Mouse (Mus musculus) megakaryocyte, adult 5-6 weeks (primary cell): ENCODE results near the gene Slirp. TPM values are rescaled to one million over a fixed set of nuclear protein-coding genes. Genes with fewer than 3 reads are reported as not detected.
"Not testable (repeated sequence)": the region's sequence is repeated elsewhere in the genome, so short reads cannot be mapped to it uniquely, and the experiment has no call there.

ENCODE experiments used
- ATAC-seq: 2 replicates; pipeline ENCODE4 v1.8.0; 2016; ENCODE audit warnings: mild to moderate bottlenecking, inconsistent platforms; ENCODE audit not compliant: poor library complexity, severe bottlenecking
- total RNA-seq, 2 experiments: library from RNA; stranded (forward) in 1 of 2; stranded (reverse) in 1 of 2; fragments of 153-499, 151-499 nt in 1 of 2; fragments of 221-1000, 200-1000 nt in 1 of 2; gene quantifications; 2 replicates each; pipeline versions ENCODE4 v1.2.3 to v1.2.4; 2015 to 2017

The Slirp gene
- total RNA-seq, 2 experiments from 2014 or later: 34.3 to 74.3 TPM

- no peak for ATAC-seq
Observed at GRCm38 (mm10) chr12:87428295-87428694, 15.4 kb upstream of the Slirp start.

- no peak for ATAC-seq
Observed at GRCm38 (mm10) chr12:87428885-87429284, 14.8 kb upstream of the Slirp start.

- no peak for ATAC-seq
Observed at GRCm38 (mm10) chr12:87442177-87443114, 1.2 kb upstream of the Slirp start.

- peak; percentile 68 for ATAC-seq
Observed at GRCm38 (mm10) chr12:87443115-87443699, 489 bp upstream of the Slirp start.

- no peak for ATAC-seq
Observed at GRCm38 (mm10) chr12:87444211-87444610, 515 bp downstream of the Slirp start.

GRCm38 (mm10) chr12:87449456-87449855 is 5.8 kb downstream of the Slirp start:
- ATAC-seq: no peak

- ATAC-seq: no peak
Observed at GRCm38 (mm10) chr12:87464678-87465297, 21.1 kb downstream of the Slirp start.

- 0 out of 2 replicates have a peak, but pooled peaks have one; percentile 19 for ATAC-seq
Observed at GRCm38 (mm10) chr12:87470263-87471136, 26.8 kb downstream of the Slirp start.

GRCm38 (mm10) chr12:87471421-87471963 is 27.8 kb downstream of the Slirp start:
- ATAC-seq: no peak

- ATAC-seq: peak; percentile 91
Observed at GRCm38 (mm10) chr12:87471964-87472786, 28.5 kb downstream of the Slirp start, which contains the start of gene Snw1. TSS of gene Snw1 (minus strand) at chr12:87472274.

- no peak for ATAC-seq
Observed at GRCm38 (mm10) chr12:87474756-87475155, 31.1 kb downstream of the Slirp start.

GRCm38 (mm10) chr12:87482482-87482881 is 38.8 kb downstream of the Slirp start:
- ATAC-seq: not testable (repeated sequence)

- peak; percentile 51 for ATAC-seq
Observed at GRCm38 (mm10) chr12:87488683-87489082, 45.0 kb downstream of the Slirp start.

- not testable (repeated sequence) for ATAC-seq
Observed at GRCm38 (mm10) chr12:87494421-87494820, 50.7 kb downstream of the Slirp start, which contains the start of gene Gm5788. TSS of gene Gm5788 (plus strand) at chr12:87494721.

Other genes with a start within 250 kb of the Slirp start
- 0.18 and 0.22 TPM in 2 replicates for gene Samd15, start 244.2 kb upstream of the Slirp start, total RNA-seq (2015)
- 0.11 and 1.2 TPM in 2 replicates for gene Samd15, start 244.2 kb upstream of the Slirp start, total RNA-seq (2017)
- gene Tmed8, start 243.4 kb upstream of the Slirp start, total RNA-seq (2015): 7.1 and 7.9 TPM in 2 replicates
- 8.7 and 10.8 TPM in 2 replicates for gene Tmed8, start 243.4 kb upstream of the Slirp start, total RNA-seq (2017)
- gene Noxred1, start 205.2 kb upstream of the Slirp start, total RNA-seq (2015): 0.87 and 1.9 TPM in 2 replicates
- gene Noxred1, start 205.2 kb upstream of the Slirp start, total RNA-seq (2017): 0.45 and 0.81 TPM in 2 replicates
- gene Vipas39, start 177.6 kb upstream of the Slirp start, total RNA-seq (2015): 29.3 and 38.2 TPM in 2 replicates
- 26.4 and 30.9 TPM in 2 replicates for gene Vipas39, start 177.6 kb upstream of the Slirp start, total RNA-seq (2017)
- 45.5 and 61.6 TPM in 2 replicates for gene Ahsa1, start 177.4 kb upstream of the Slirp start, total RNA-seq (2015)
- gene Ahsa1, start 177.4 kb upstream of the Slirp start, total RNA-seq (2017): 166 and 169 TPM in 2 replicates
- not detected in 2 replicates for gene Ism2, start 144.2 kb upstream of the Slirp start, total RNA-seq (2015)
- gene Ism2, start 144.2 kb upstream of the Slirp start, total RNA-seq (2017): not detected in 2 replicates
- 210 and 245 TPM in 2 replicates for gene Sptlc2, start 55.5 kb upstream of the Slirp start, total RNA-seq (2015)
- 168 and 181 TPM in 2 replicates for gene Sptlc2, start 55.5 kb upstream of the Slirp start, total RNA-seq (2017)
- 17.7 and 19.5 TPM in 2 replicates for gene Alkbh1, start 121 bp downstream of the Slirp start, total RNA-seq (2015)
- gene Alkbh1, start 121 bp downstream of the Slirp start, total RNA-seq (2017): 25.6 and 32.2 TPM in 2 replicates
- 38.4 and 38.9 TPM in 2 replicates for gene Snw1, start 28.4 kb downstream of the Slirp start, total RNA-seq (2015)
- gene Snw1, start 28.4 kb downstream of the Slirp start, total RNA-seq (2017): 124 and 141 TPM in 2 replicates
- not detected in 2 replicates for gene Gm5788, start 50.8 kb downstream of the Slirp start, total RNA-seq (2015)
- gene Gm5788, start 50.8 kb downstream of the Slirp start, total RNA-seq (2017): not detected in 2 replicates
- gene Gm8300, start 70.4 kb downstream of the Slirp start, total RNA-seq (2015): not detected in 2 replicates
- gene Gm8300, start 70.4 kb downstream of the Slirp start, total RNA-seq (2017): not detected in 2 replicates
- not detected in 2 replicates for gene Oog1, start 158.8 kb downstream of the Slirp start, total RNA-seq (2015)
- gene Oog1, start 158.8 kb downstream of the Slirp start, total RNA-seq (2017): not detected in 2 replicates
- gene Gm4027, start 175.0 kb downstream of the Slirp start, total RNA-seq (2015): not detected in 2 replicates
- gene Gm4027, start 175.0 kb downstream of the Slirp start, total RNA-seq (2017): not detected in 2 replicates
- gene Gm16381, start 200.7 kb downstream of the Slirp start, total RNA-seq (2015): not detected in 2 replicates
- not detected in 2 replicates for gene Gm16381, start 200.7 kb downstream of the Slirp start, total RNA-seq (2017)